Mouse (Mus musculus) ES-Bruce4 (cell line): ENCODE data around the gene Ccdc88c.

Experiments
- CTCF ChIP-seq: IDR thresholded peaks from one replicate; pipeline ENCODE4 v1.8.1; 2011; ENCODE audit warnings: low read depth, low read length
- EP300 ChIP-seq: IDR thresholded peaks from 2 replicates; pipeline ENCODE4 v1.6.1; 2011; ENCODE audit warnings: low read depth, low read length; ENCODE audit not compliant: insufficient read depth

DNA sequence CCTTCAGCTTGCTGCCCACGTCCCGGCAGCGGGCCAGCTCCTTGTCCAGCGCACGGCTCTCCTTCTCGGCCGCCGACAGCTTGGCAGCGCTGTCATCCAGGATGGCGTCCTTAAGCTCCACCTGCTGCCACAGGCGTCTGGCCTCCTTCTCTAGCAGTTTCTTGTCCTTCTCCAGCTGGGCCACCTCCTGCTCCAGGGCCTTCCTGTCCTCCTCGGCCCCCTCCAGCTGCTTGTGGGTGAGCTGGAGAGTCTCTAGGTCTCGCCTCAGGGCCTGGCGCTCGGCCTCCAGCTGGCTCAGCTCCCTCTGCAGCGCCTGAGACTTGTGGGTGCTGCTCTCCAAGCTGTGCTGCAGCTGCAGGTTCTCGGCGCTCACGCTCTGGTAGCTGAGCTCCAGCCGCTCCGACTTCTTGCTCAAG lies 83.9 kb downstream of the Ccdc88c start:
- TF ChIP-seq CTCF (no peak), EP300 (no peak)
